Mouse (Mus musculus): Measurements from ENCODE around the gene Pgls. TPM values are rescaled to one million over a fixed set of nuclear protein-coding genes. Genes with fewer than 3 reads are reported as not detected.

The Pgls gene
- polyA plus RNA-seq, 1 experiment from 2014 or later: 251 TPM

DNA sequence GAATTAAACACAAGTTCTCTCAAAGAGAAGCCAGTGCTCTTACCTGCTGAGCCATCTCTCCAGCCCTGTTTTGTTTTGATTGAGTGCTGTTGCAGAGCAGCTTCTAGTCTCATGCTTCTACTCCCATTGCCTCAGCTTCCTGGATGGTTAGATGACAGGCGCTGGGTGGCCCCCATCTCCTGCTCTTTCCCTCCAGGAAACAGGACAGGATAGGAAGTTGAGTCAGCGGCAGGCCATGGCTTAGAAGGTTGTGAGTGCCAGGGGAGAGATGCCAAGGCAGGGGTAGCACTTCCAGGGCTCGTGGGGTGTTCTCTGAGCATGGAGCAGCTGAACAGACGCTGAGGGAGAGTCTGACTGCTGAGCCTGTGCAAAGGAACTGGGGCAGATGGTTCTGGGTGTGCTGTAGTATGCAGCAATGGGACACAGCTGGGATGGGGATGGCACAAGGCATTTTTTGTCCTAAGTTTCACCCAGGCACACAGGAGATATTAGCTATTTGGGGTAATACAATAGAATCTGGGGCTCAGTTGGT, 14.1 kb upstream of the Pgls start:
- WGBS: 64% methylated on average over 4 of the region's 4 CpGs
- H3K9ac ChIP-seq: no peak overlapping the region
- ATAC-seq (ENCODE audit: insufficient read depth): no peak
- no peaks in the 10 kb centered on the region for H3K4me1 ChIP-seq (ENCODE audit: insufficient read depth)
- no peaks in the 10 kb centered on the region for H3K9me3 ChIP-seq (ENCODE audit: low read depth, low read length)
- H3K36me3 ChIP-seq (ENCODE audit: insufficient read depth): peaks cover 14% of the 10 kb centered on the region; the same call in 1 of the 2 replicates
- no peak overlapping the region for H3K4me2 ChIP-seq
- no peak overlapping the region for H3K4me3 ChIP-seq (ENCODE audit: low read depth, low read length)
- no peak for TF ChIP-seq CTCF (IDR thresholded peaks at IDR 0.05; ENCODE audit: low read depth)
- H3K27ac ChIP-seq (ENCODE audit: low read depth): no peak overlapping the region
- no peak for DNase-seq
- H3K27me3 ChIP-seq (ENCODE audit: insufficient read depth, low read length): no peaks in the 10 kb centered on the region

GRCm38 (mm10) chr8:71579009-71579408, 13.0 kb upstream of the Pgls start:
- H3K27ac ChIP-seq (ENCODE audit: low read depth): no peak overlapping the region
- H3K27me3 ChIP-seq (ENCODE audit: insufficient read depth, low read length): no peaks in the 10 kb centered on the region
- no peak for TF ChIP-seq CTCF (IDR thresholded peaks at IDR 0.05; ENCODE audit: low read depth)
- no peak overlapping the region for H3K9ac ChIP-seq
- H3K9me3 ChIP-seq (ENCODE audit: low read depth, low read length): no peaks in the 10 kb centered on the region
- 52% methylated on average over 1 of the region's 1 CpGs for WGBS
- no peak overlapping the region for H3K4me2 ChIP-seq
- H3K4me1 ChIP-seq (ENCODE audit: insufficient read depth): no peaks in the 10 kb centered on the region
- DNase-seq (no peak), ATAC-seq (ENCODE audit: insufficient read depth) (no peak)
- H3K4me3 ChIP-seq (ENCODE audit: low read depth, low read length): no peak overlapping the region
- peaks cover 14% of the 10 kb centered on the region; the same call in 1 of the 2 replicates for H3K36me3 ChIP-seq (ENCODE audit: insufficient read depth)

DNA sequence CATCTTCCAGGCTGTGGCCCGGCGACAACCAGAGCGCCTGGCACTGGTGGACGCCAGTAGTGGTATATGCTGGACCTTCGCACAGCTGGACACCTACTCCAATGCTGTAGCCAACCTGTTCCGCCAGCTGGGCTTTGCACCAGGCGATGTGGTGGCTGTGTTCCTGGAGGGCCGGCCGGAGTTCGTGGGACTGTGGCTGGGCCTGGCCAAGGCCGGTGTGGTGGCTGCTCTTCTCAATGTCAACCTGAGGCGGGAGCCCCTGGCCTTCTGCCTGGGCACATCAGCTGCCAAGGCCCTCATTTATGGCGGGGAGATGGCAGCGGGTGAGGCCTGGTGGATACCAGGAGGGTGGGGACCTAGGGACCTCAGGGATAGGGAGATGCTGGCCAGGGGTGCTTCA, 12.5 kb upstream of the Pgls start:
- no peak for ATAC-seq (ENCODE audit: insufficient read depth)
- WGBS: 88% methylated on average over 14 of the region's 14 CpGs

DNA sequence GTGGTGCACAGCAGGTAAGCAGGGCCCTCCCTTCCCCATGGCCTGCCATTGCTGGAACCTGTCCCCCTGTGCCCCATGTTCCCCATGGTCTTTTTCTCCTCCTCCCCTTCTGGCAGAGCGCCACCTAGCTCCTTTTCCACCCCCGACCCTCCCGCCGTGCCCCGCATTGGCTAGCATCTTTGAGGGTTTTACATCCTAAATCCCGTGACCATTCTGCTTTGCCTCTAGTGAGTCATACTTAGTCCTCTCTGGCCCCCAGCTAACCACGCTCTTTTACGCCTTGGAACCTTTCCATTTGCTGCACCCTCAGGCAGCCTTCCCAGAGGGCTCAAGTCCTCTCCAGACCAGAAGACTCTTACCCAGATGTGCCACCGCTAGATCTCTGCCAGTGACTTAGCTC, 11.8 kb upstream of the Pgls start:
- H3K9me3 ChIP-seq (ENCODE audit: low read depth, low read length): no peaks in the 10 kb centered on the region
- WGBS: 39% methylated on average over 9 of the region's 9 CpGs
- no peak overlapping the region for H3K4me3 ChIP-seq (ENCODE audit: low read depth, low read length)
- peaks cover 18% of the 10 kb centered on the region; the same call in 1 of the 2 replicates for H3K36me3 ChIP-seq (ENCODE audit: insufficient read depth)
- H3K27ac ChIP-seq (ENCODE audit: low read depth): no peak overlapping the region
- H3K27me3 ChIP-seq (ENCODE audit: insufficient read depth, low read length): no peaks in the 10 kb centered on the region
- no peak overlapping the region for H3K9ac ChIP-seq
- DNase-seq (no peak), ATAC-seq (ENCODE audit: insufficient read depth) (0 out of 2 replicates have a peak, but pooled peaks have one; percentile 19)
- no peaks in the 10 kb centered on the region for H3K4me1 ChIP-seq (ENCODE audit: insufficient read depth)
- H3K4me2 ChIP-seq: no peak overlapping the region
- TF ChIP-seq CTCF (IDR thresholded peaks at IDR 0.05; ENCODE audit: low read depth): no peak

More for the DNA sequence above, 12.5 kb upstream of the Pgls start:
- no peaks in the 10 kb centered on the region for H3K9me3 ChIP-seq (ENCODE audit: low read depth, low read length)
- DNase-seq: no peak
- peaks cover 17% of the 10 kb centered on the region; the same call in 1 of the 2 replicates for H3K36me3 ChIP-seq (ENCODE audit: insufficient read depth)
- TF ChIP-seq CTCF (IDR thresholded peaks at IDR 0.05; ENCODE audit: low read depth): no peak
- no peak overlapping the region for H3K4me2 ChIP-seq
- H3K4me3 ChIP-seq (ENCODE audit: low read depth, low read length): no peak overlapping the region
- H3K27ac ChIP-seq (ENCODE audit: low read depth): no peak overlapping the region
- H3K4me1 ChIP-seq (ENCODE audit: insufficient read depth): no peaks in the 10 kb centered on the region
- no peak overlapping the region for H3K9ac ChIP-seq
- no peaks in the 10 kb centered on the region for H3K27me3 ChIP-seq (ENCODE audit: insufficient read depth, low read length)

DNA sequence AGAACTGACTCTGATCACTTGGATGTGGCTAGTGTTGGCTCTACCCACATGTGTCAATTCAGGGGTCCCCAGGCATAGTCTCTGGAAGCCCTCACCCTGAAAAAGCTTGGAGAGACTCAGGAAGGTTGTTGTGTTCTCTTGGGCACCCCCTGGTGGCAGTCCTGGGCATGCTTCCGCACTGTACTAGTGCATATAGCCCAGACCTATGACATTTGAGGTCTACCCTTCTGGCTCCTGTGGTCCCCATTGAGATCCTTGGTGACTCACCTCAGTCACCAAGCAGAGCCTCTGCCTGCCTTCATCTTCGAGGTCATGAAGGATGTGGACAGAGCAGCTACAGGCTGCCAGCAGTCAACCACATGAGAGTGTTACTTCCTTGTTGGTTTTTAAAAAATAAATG, 5.1 kb upstream of the Pgls start:
- 70% methylated on average over 2 of the region's 2 CpGs for WGBS
- no peak for ATAC-seq (ENCODE audit: insufficient read depth)
- H3K9ac ChIP-seq: no peak overlapping the region
- 0 out of 2 replicates have a peak, but pooled peaks cover 3% of the 10 kb centered on the region for H3K4me1 ChIP-seq (ENCODE audit: insufficient read depth)
- no peak overlapping the region for H3K4me3 ChIP-seq (ENCODE audit: low read depth, low read length)
- peaks cover 13% of the 10 kb centered on the region; the same call in 1 of the 2 replicates for H3K36me3 ChIP-seq (ENCODE audit: insufficient read depth)
- H3K27ac ChIP-seq (ENCODE audit: low read depth): no peak overlapping the region
- no peaks in the 10 kb centered on the region for H3K27me3 ChIP-seq (ENCODE audit: insufficient read depth, low read length)
- no peaks in the 10 kb centered on the region for H3K9me3 ChIP-seq (ENCODE audit: low read depth, low read length)
- TF ChIP-seq CTCF (IDR thresholded peaks at IDR 0.05; ENCODE audit: low read depth): peak; percentile 74
- DNase-seq: peak; percentile 64
- no peak overlapping the region for H3K4me2 ChIP-seq

DNA sequence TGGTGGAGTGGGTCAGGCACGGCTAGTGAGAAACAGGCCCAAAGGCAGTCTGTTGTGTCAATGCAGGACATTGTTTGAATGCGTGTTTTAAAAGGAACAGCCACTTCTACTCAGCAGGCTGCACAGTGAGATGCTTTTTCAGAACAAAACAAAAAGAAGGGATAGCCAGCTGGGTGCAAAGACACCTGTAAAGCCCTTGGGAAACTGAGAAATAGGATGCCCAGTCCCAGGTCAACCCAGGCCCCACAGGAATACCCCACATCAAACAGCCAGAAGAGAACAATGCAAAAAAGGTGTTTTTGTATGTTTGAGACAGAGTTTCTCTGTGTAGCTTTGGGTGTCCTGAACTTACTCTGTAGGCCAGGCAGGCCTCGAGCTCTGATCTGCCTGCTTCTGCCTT, 3.2 kb upstream of the Pgls start:
- 63% methylated on average over 3 of the region's 3 CpGs for WGBS
- no peak for TF ChIP-seq CTCF (IDR thresholded peaks at IDR 0.05; ENCODE audit: low read depth)

DNA sequence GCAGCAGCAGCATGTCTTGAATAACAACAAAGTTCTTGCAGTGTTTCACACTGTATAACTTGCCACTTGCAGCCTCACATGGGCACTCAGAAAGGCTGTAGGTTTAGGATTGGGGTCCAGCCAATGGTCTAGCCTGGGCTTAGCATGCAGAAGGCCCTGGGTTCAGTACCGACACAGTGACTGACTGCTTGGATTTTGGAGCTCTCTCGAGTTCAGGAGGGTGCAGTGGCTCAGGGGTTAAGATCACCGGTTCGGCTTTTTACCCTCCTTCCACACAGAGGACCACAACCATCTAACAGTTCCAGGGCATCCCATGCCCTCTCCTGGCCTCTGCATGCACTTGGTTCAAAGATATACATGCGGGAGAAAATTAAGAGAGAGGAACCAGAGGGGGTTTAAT, 959 bp upstream of the Pgls start:
- Histone ChIP-seq H3K27ac (ENCODE audit: low read depth) (peak overlapping the region; percentile 98; the same call in 1 of the 2 replicates), H3K27me3 (ENCODE audit: insufficient read depth, low read length) (no peaks in the 10 kb centered on the region), H3K4me3 (ENCODE audit: low read depth, low read length) (peak overlapping the region; percentile 88), H3K4me2 (peak overlapping the region; percentile 98), H3K4me1 (ENCODE audit: insufficient read depth) (0 out of 2 replicates have a peak, but pooled peaks cover 3% of the 10 kb centered on the region), H3K36me3 (ENCODE audit: insufficient read depth) (peaks cover 9% of the 10 kb centered on the region; the same call in 1 of the 2 replicates), H3K9ac (peak overlapping the region; percentile 91), H3K9me3 (ENCODE audit: low read depth, low read length) (no peaks in the 10 kb centered on the region)
- ATAC-seq (ENCODE audit: insufficient read depth): no peak
- no peak for TF ChIP-seq CTCF (IDR thresholded peaks at IDR 0.05; ENCODE audit: low read depth)
- no peak for DNase-seq
- WGBS: 18% methylated on average over 5 of the region's 5 CpGs

More for the DNA sequence above, 3.2 kb upstream of the Pgls start:
- DNase-seq: no peak
- ATAC-seq (ENCODE audit: insufficient read depth): no peak
- Histone ChIP-seq H3K4me2 (no peak overlapping the region), H3K27ac (ENCODE audit: low read depth) (no peak overlapping the region), H3K36me3 (ENCODE audit: insufficient read depth) (peaks cover 13% of the 10 kb centered on the region; the same call in 1 of the 2 replicates), H3K27me3 (ENCODE audit: insufficient read depth, low read length) (no peaks in the 10 kb centered on the region), H3K9ac (no peak overlapping the region), H3K4me1 (ENCODE audit: insufficient read depth) (0 out of 2 replicates have a peak, but pooled peaks cover 3% of the 10 kb centered on the region), H3K4me3 (ENCODE audit: low read depth, low read length) (no peak overlapping the region), H3K9me3 (ENCODE audit: low read depth, low read length) (no peaks in the 10 kb centered on the region)
